Mouse (Mus musculus) ES-E14 (cell line): ENCODE measurements around the gene Defb43.

Experiments
- CHD2 ChIP-seq: IDR thresholded peaks from 2 replicates; pipeline ENCODE4 v1.6.1; 2014; ENCODE audit warnings: mild to moderate bottlenecking, low read depth, low read length, inconsistent platforms
- HCFC1 ChIP-seq: IDR thresholded peaks from 2 replicates; pipeline ENCODE4 v1.6.1; 2012; ENCODE audit warnings: low read length, inconsistent platforms, borderline replicate concordance; ENCODE audit not compliant: insufficient read depth
- ZC3H11A ChIP-seq: IDR thresholded peaks from 2 replicates; pipeline ENCODE4 v1.6.1; 2012; ENCODE audit warnings: low read depth, mild to moderate bottlenecking, inconsistent platforms, low read length, borderline replicate concordance
- ZNF384 ChIP-seq: IDR thresholded peaks from 2 replicates; pipeline ENCODE4 v1.6.1; 2012; ENCODE audit warnings: low read depth, low read length, inconsistent platforms

- TF ChIP-seq CHD2: no peak
- no peak for TF ChIP-seq HCFC1
- TF ChIP-seq ZNF384: no peak
- no peak for TF ChIP-seq ZC3H11A
These were observed 19.6 kb upstream of the Defb43 start for GRCm38 (mm10) chr14:62991849-62992510.
